Mouse (Mus musculus): Measurements from ENCODE around the gene Rybp.

Rybp gene

GRCm38 (mm10) chr6:100221803-100222202 lies 65.5 kb downstream of the Rybp start:
- no peak for ATAC-seq (ENCODE audit: insufficient number of reproducible peaks, low FRiP score, low TSS enrichment)

GRCm38 (mm10) chr6:100220917-100221560 lies 66.2 kb downstream of the Rybp start:
- no peak for ATAC-seq (ENCODE audit: insufficient number of reproducible peaks, low FRiP score, low TSS enrichment)

GRCm38 (mm10) chr6:100219971-100220370 lies 67.3 kb downstream of the Rybp start:
- no peak for ATAC-seq (ENCODE audit: insufficient number of reproducible peaks, low FRiP score, low TSS enrichment)

- ATAC-seq (ENCODE audit: insufficient number of reproducible peaks, low FRiP score, low TSS enrichment): peak; percentile 75
Measured at GRCm38 (mm10) chr6:100218541-100219341, 68.5 kb downstream of the Rybp start.

GRCm38 (mm10) chr6:100217507-100217906 lies 69.8 kb downstream of the Rybp start:
- ATAC-seq (ENCODE audit: insufficient number of reproducible peaks, low FRiP score, low TSS enrichment): no peak

GRCm38 (mm10) chr6:100216945-100217344 lies 70.3 kb downstream of the Rybp start:
- no peak for ATAC-seq (ENCODE audit: insufficient number of reproducible peaks, low FRiP score, low TSS enrichment)

DNA sequence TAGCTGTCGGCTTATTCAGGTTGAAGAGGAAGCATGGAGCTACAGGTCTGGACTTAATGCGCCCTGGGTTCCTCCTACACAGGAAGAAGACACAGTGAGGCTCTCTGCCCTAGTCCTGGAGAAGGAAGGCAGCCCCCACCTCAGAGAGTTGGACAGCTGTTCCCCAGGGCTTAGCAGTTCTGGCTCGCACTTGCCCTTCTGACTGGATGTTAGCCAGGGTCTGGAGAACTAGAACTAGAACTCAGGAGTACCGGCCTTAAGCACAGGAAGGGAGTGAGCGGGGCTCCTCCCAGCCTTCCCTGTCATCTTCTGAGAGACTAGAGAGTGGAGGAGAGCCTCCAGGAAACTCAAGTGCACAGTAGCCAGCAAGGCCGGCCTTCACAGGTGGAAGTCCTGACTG lies 71.5 kb downstream of the Rybp start:
- no peak for ATAC-seq (ENCODE audit: insufficient number of reproducible peaks, low FRiP score, low TSS enrichment)

- no peak for ATAC-seq (ENCODE audit: insufficient number of reproducible peaks, low FRiP score, low TSS enrichment)
Measured at GRCm38 (mm10) chr6:100214132-100214913, 73.0 kb downstream of the Rybp start.

DNA sequence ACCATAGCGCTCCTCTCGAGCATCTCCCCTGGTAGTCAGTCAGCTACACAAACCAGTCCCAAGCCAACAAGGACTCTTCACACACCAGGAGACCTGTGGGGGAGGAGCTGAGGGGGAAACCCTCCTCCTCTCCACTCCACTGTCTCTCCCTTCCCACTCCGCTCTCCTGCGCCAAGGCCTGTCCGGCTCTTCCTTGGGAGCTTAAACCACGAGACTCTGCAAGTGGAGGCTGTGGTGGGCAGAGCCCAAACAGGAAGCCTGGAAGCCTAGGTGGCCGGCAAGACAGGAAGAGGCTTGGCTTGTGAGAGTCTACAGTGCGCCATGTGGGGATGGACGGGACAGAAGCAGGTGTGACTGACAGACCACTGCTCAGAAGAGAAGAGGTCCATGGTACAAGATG lies 73.7 kb downstream of the Rybp start:
- ATAC-seq (ENCODE audit: insufficient number of reproducible peaks, low FRiP score, low TSS enrichment): no peak

DNA sequence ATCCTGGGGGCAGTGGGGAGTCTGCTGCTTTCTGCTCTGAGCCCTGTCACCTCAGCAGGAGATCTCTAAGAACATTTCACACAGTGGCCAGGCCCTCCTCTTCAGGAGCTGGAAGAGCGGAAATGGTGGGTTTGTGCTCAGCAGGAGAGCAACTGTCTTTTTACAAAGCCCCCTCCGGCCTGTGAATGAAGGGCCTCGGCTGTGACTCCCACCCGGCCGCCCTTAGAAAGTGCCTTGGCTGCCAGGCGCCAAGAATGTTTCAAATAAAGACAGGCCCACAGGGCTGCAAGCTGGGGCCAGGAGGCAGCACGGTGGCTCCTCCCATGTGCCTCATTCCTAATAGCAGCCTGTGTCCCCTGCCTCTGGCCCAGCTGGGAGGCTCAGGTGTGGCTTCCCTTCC lies 74.5 kb downstream of the Rybp start:
- no peak for ATAC-seq (ENCODE audit: insufficient number of reproducible peaks, low FRiP score, low TSS enrichment)

DNA sequence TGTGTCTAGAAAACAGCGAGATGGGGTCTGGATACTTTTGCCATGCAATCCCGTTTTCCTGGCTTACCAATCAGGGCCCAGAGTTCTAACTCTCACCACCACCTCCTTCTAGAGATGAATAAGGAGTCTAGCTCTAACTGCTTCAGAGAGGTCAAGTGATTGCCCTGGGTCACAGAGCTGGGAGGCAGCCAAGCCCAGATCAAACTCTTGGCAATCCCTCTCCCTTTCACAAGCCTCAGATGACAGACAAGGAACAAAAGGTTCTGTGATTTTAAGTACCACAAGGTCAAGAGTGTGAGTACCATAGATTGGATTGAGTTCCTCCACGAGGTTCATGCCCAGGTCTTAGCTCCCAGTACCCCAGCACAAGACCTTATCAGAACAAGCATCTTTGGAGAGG lies 75.6 kb downstream of the Rybp start:
- ATAC-seq (ENCODE audit: insufficient number of reproducible peaks, low FRiP score, low TSS enrichment): no peak

DNA sequence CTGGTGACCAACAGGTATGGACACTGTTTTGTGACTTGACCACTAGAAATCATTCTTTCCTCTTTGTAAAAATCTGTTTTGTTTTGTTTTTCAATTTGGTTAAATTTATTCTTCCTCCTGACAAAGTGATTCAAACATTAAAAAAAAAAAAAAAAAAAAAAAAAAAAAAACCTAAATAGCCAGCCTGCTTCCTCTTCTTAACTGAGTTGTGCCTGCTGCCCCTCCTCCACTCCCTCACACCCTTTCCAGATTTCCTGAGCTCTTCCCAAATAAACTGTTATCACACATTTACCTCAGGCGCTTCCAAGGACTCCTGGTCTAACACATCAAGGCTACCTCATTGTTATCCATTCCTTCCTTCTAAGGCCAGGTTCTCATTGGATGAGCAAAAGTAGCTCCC lies 76.8 kb downstream of the Rybp start:
- ATAC-seq (ENCODE audit: insufficient number of reproducible peaks, low FRiP score, low TSS enrichment): no peak

DNA sequence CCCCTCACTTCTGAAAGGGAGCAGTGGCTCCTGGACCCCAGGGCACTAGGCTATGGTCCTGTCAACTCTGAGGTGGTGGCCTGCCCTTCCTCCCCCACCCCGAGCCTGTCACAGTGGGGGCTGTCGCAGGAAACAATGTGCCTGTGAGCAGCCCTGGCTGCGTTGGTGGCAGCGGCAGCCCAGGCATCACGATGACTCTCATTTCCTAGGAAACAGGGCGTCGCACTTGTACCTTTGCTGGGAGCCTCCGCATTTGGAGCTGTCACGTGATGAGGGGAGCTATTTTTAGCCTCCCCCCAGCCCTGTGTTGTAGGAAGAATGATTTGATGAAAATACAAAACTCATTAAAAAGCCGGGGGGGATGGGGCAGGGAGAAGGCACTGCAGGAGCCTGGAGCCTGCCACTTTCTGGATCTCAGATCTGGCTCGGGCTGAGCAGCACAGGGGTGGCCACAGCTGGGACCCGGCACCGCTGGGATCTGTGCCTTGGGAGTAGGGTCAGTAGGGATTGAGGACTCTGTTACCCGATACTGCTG lies 80.5 kb downstream of the Rybp start:
- ATAC-seq (ENCODE audit: insufficient number of reproducible peaks, low FRiP score, low TSS enrichment): no peak

- ATAC-seq (ENCODE audit: insufficient number of reproducible peaks, low FRiP score, low TSS enrichment): no peak
Measured at GRCm38 (mm10) chr6:100206261-100206660, 81.0 kb downstream of the Rybp start.

- ATAC-seq (ENCODE audit: insufficient number of reproducible peaks, low FRiP score, low TSS enrichment): no peak
Measured at GRCm38 (mm10) chr6:100204436-100204835, 82.8 kb downstream of the Rybp start.

DNA sequence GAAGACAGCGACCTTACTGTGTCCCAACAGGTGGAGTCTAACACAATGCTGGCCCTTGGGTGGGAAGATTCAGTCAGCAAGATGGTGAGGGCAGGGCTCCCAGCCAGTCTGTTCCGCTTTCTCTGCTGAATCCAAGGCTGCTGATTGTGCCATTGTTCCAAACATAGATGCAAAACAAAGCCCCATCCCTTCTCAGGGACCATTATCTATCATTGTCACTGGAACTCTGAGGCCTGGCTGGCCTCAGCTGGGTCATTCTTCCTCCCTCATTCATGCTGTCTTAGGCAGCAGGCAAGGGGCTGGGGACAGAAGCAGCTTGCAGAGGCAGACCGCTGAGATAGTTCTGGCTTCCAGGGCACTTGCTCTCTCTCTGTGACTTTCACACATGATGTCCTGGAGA lies 83.8 kb downstream of the Rybp start:
- no peak for ATAC-seq (ENCODE audit: insufficient number of reproducible peaks, low FRiP score, low TSS enrichment)

- ATAC-seq (ENCODE audit: insufficient number of reproducible peaks, low FRiP score, low TSS enrichment): no peak
Measured at GRCm38 (mm10) chr6:100202091-100202490, 85.2 kb downstream of the Rybp start.

- ATAC-seq (ENCODE audit: insufficient number of reproducible peaks, low FRiP score, low TSS enrichment): no peak
Measured at GRCm38 (mm10) chr6:100197102-100197501, 90.2 kb downstream of the Rybp start.

DNA sequence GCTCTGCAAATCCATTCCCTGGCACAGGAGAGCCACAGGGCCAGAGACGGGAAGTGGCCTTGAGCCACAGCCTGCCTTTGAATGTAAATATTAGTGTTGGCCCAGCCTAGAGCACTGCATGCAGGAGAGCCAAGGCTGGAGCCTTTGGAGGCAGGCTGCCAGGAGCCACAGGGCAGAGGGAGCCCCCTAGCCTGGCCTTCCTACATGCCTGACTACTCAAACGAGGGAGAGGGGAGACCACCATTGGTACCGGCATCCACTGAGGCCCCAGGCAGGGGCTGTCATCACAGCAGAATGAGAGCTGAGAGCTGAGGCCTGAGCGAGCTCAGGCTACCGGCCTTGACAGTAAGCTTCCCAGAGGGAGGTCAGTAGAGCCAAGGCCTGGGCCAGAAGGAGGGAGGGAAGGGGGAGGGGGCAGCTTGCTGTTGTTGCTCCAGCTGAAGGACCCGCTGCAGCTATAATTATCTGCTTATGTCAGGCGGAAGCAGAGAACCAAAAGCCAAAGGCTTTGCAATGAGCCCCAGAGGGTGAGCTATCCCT lies 91.3 kb downstream of the Rybp start:
- ATAC-seq (ENCODE audit: insufficient number of reproducible peaks, low FRiP score, low TSS enrichment): no peak

- no peak for ATAC-seq (ENCODE audit: insufficient number of reproducible peaks, low FRiP score, low TSS enrichment)
Measured at GRCm38 (mm10) chr6:100195091-100195490, 92.2 kb downstream of the Rybp start.

DNA sequence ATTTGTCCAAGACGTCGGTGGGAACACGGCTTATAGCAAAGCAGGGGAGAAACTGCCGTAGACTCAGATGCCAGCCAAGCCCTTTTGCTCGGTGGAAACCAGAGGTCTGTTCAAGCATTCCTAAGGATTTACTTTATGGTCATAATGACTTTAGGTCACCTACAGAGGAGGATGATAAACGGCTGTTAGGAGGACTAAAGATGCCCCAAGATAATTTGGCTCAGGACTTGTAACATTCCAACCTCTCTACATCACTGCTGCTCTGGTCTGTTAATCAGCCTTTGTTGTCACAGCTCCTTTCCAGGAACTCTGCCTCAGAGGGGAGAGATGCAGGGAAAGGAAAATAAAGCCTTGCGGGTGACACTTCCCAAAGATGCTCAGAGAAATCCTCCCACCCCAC lies 93.5 kb downstream of the Rybp start:
- ATAC-seq (ENCODE audit: insufficient number of reproducible peaks, low FRiP score, low TSS enrichment): no peak

Data from cerebellum, adult (tissue).